ENCODE assay signal across 9 mouse cellular contexts in genomic region chr5:65561125-65561893, GRCm38 (mm10). TPM values are rescaled to one million over a fixed set of nuclear protein-coding genes. Genes with fewer than 3 reads are reported as not detected.
DNase-seq lines count a peak whose midpoint lies in the region; ATAC-seq lines count a peak whose summit lies in the region.
"Had no signal": no experiment of that assay in that cellular context is flagged by ENCODE, and none has a peak within 500 bp of the region (broad histone marks: within the 10 kb centered on the region; RNA-seq: fewer than 3 reads in every experiment).

No protein-coding gene starts in this region.

- DNase-seq in forebrain, embryonic 14.5 days (ENCODE audit: low spot score) = peak; percentile 2
- DNase-seq in forebrain, embryonic 10.5 days (ENCODE audit: extremely low spot score, low spot score) = no peak
- no peak for DNase-seq in liver, embryonic 13.5 days
- DNase-seq in embryonic facial prominence, embryonic 14.5 days (ENCODE audit: low spot score) = peak; percentile 12
- DNase-seq in spleen, adult 18-20 months = no peak
- DNase-seq in layer of hippocampus, postnatal 25 days (ENCODE audit: extremely low spot score in 1 of 2, low spot score in 1 of 2) = no peak
- DNase-seq: B cell, adult 2 months had no signal

- no peaks in the 10 kb centered on the region for H3K36me3 ChIP-seq in forebrain, embryonic 14.5 days (ENCODE audit: control insufficient read depth, insufficient read depth, low read length)
- peaks cover 19% of the 10 kb centered on the region for H3K36me3 ChIP-seq in forebrain, embryonic 10.5 days (replicated peaks)
- H3K36me3 ChIP-seq in liver, embryonic 13.5 days = peaks cover 11% of the 10 kb centered on the region
- H3K36me3 ChIP-seq in liver, embryonic 12.5 days = peaks cover 15% of the 10 kb centered on the region
- peaks cover 5% of the 10 kb centered on the region; the same call in 1 of the 2 replicates for H3K36me3 ChIP-seq in embryonic facial prominence, embryonic 14.5 days (ENCODE audit: control insufficient read depth, insufficient read depth, low read length)
- no peaks in the 10 kb centered on the region for H3K36me3 ChIP-seq in neural tube, embryonic 13.5 days

- no peak overlapping the region for H3K4me3 ChIP-seq in forebrain, embryonic 14.5 days (ENCODE audit: low read depth, low read length)
- H3K4me3 ChIP-seq in forebrain, embryonic 10.5 days = no peak overlapping the region
- no peak overlapping the region for H3K4me3 ChIP-seq in liver, embryonic 13.5 days (replicated peaks)
- no peak overlapping the region for H3K4me3 ChIP-seq in liver, embryonic 12.5 days
- no peak overlapping the region for H3K4me3 ChIP-seq in embryonic facial prominence, embryonic 14.5 days (ENCODE audit: low read depth, low read length)
- H3K4me3 ChIP-seq in neural tube, embryonic 13.5 days = no peak overlapping the region

- no peaks in the 10 kb centered on the region for H3K4me1 ChIP-seq in forebrain, embryonic 14.5 days (ENCODE audit: control insufficient read depth, insufficient read depth, low read length)
- peaks cover 14% of the 10 kb centered on the region for H3K4me1 ChIP-seq in forebrain, embryonic 10.5 days
- H3K4me1 ChIP-seq in liver, embryonic 13.5 days (replicated peaks) = peaks cover 27% of the 10 kb centered on the region
- peaks cover 37% of the 10 kb centered on the region for H3K4me1 ChIP-seq in liver, embryonic 12.5 days
- H3K4me1 ChIP-seq in embryonic facial prominence, embryonic 14.5 days (ENCODE audit: control insufficient read depth, insufficient read depth, low read length) = no peaks in the 10 kb centered on the region
- H3K4me1 ChIP-seq in neural tube, embryonic 13.5 days (replicated peaks) = peaks cover 14% of the 10 kb centered on the region

- 23% methylated on average over 17 of the region's 20 CpGs for WGBS in forebrain, embryonic 14.5 days
- WGBS in forebrain, embryonic 10.5 days = 34% methylated on average over 20 of the region's 20 CpGs
- WGBS in liver, embryonic 13.5 days (ENCODE audit: insufficient replicate concordance) = 56% methylated on average over 18 of the region's 20 CpGs
- 54% methylated on average over 19 of the region's 20 CpGs for WGBS in liver, embryonic 12.5 days (ENCODE audit: insufficient replicate concordance)
- 42% methylated on average over 17 of the region's 20 CpGs for WGBS in embryonic facial prominence, embryonic 14.5 days
- WGBS in neural tube, embryonic 13.5 days = 18% methylated on average over 20 of the region's 20 CpGs

- H3K4me2 ChIP-seq in forebrain, embryonic 14.5 days (ENCODE audit: low read length) = no peak overlapping the region
- no peak overlapping the region for H3K4me2 ChIP-seq in liver, embryonic 13.5 days
- H3K4me2 ChIP-seq in liver, embryonic 12.5 days = no peak overlapping the region
- no peak overlapping the region for H3K4me2 ChIP-seq in embryonic facial prominence, embryonic 14.5 days (ENCODE audit: low read depth, low read length)
- H3K4me2 ChIP-seq in neural tube, embryonic 13.5 days = peak overlapping the region; percentile 14; the same call in 1 of the 2 replicates

- ATAC-seq in forebrain, embryonic 14.5 days = no peak
- ATAC-seq in liver, embryonic 13.5 days (ENCODE audit: low read depth) = peak; percentile 36
- ATAC-seq in liver, embryonic 12.5 days = no peak; the same call in 1 of the 2 replicates
- ATAC-seq in embryonic facial prominence, embryonic 14.5 days (ENCODE audit: low read depth) = no peak
- peak; percentile 74 for ATAC-seq in neural tube, embryonic 13.5 days (ENCODE audit: low read depth)

- no peak overlapping the region for H3K9ac ChIP-seq in forebrain, embryonic 14.5 days (ENCODE audit: low read length)
- H3K9ac ChIP-seq in liver, embryonic 13.5 days = no peak overlapping the region
- no peak overlapping the region for H3K9ac ChIP-seq in liver, embryonic 12.5 days
- no peak overlapping the region for H3K9ac ChIP-seq in embryonic facial prominence, embryonic 14.5 days (ENCODE audit: low read depth, low read length)
- H3K9ac ChIP-seq in neural tube, embryonic 13.5 days = peak overlapping the region; percentile 38; the same call in 1 of the 2 replicates

- no peak overlapping the region for H3K27ac ChIP-seq in forebrain, embryonic 14.5 days (ENCODE audit: low read depth, low read length)
- H3K27ac ChIP-seq in forebrain, embryonic 10.5 days = no peak overlapping the region; the same call in 1 of the 2 replicates
- no peak overlapping the region for H3K27ac ChIP-seq in liver, embryonic 13.5 days
- no peak overlapping the region for H3K27ac ChIP-seq in liver, embryonic 12.5 days
- H3K27ac ChIP-seq in embryonic facial prominence, embryonic 14.5 days (replicated peaks; ENCODE audit: low read depth, low read length) = no peak overlapping the region
- H3K27ac ChIP-seq in neural tube, embryonic 13.5 days (replicated peaks) = no peak overlapping the region; the same call in 1 of the 2 replicates

- H3K9me3 ChIP-seq in forebrain, embryonic 14.5 days (replicated peaks; ENCODE audit: control insufficient read depth, low read length) = no peaks in the 10 kb centered on the region
- H3K9me3 ChIP-seq in forebrain, embryonic 10.5 days = no peaks in the 10 kb centered on the region
- H3K9me3 ChIP-seq in liver, embryonic 13.5 days (replicated peaks) = no peaks in the 10 kb centered on the region
- no peaks in the 10 kb centered on the region for H3K9me3 ChIP-seq in liver, embryonic 12.5 days (replicated peaks)
- H3K9me3 ChIP-seq in embryonic facial prominence, embryonic 14.5 days (ENCODE audit: control insufficient read depth, low read length) = no peaks in the 10 kb centered on the region
- no peaks in the 10 kb centered on the region for H3K9me3 ChIP-seq in neural tube, embryonic 13.5 days

- H3K27me3 ChIP-seq in forebrain, embryonic 14.5 days (replicated peaks; ENCODE audit: control insufficient read depth, insufficient read depth, low read length) = no peaks in the 10 kb centered on the region
- H3K27me3 ChIP-seq in forebrain, embryonic 10.5 days (ENCODE audit: poor library complexity, severe bottlenecking) = no peaks in the 10 kb centered on the region
- H3K27me3 ChIP-seq in liver, embryonic 13.5 days = no peaks in the 10 kb centered on the region
- no peaks in the 10 kb centered on the region for H3K27me3 ChIP-seq in liver, embryonic 12.5 days (replicated peaks)
- H3K27me3 ChIP-seq in embryonic facial prominence, embryonic 14.5 days (replicated peaks; ENCODE audit: control insufficient read depth, insufficient read depth, low read length) = no peaks in the 10 kb centered on the region
- H3K27me3 ChIP-seq in neural tube, embryonic 13.5 days = no peaks in the 10 kb centered on the region

RNA-seq across cellular contexts. Expression of gene Ube2k, which starts 24.3 kb away (rescaled TPM):
- 154 and 165 TPM in 2 replicates for polyA plus RNA-seq in forebrain, embryonic 14.5 days (2014; fragmentation: Nextera tagmentation; extraction: Ambion mirVana)
- 200 and 207 TPM in 2 replicates for polyA plus RNA-seq in forebrain, embryonic 10.5 days (2016; fragmentation: Nextera tagmentation; extraction: Ambion mirVana)
- polyA plus RNA-seq in liver, embryonic 13.5 days (2015; fragmentation: Nextera tagmentation; extraction: Ambion mirVana) = 116 and 132 TPM in 2 replicates
- 136 and 137 TPM in 2 replicates for polyA plus RNA-seq in liver, embryonic 12.5 days (2016; fragmentation: Nextera tagmentation; extraction: Ambion mirVana)
- 122 and 130 TPM in 2 replicates for polyA plus RNA-seq in embryonic facial prominence, embryonic 14.5 days (2014; fragmentation: Nextera tagmentation; extraction: Ambion mirVana)
- 204 and 218 TPM in 2 replicates for polyA plus RNA-seq in neural tube, embryonic 13.5 days (2015; fragmentation: Nextera tagmentation; extraction: Ambion mirVana)
- total RNA-seq in layer of hippocampus, postnatal 25 days (2021) = 100 to 1,000 TPM; 130 to 134 TPM

RNA-seq across cellular contexts. Expression of gene Smim14, which starts 24.3 kb away (rescaled TPM):
- polyA plus RNA-seq in forebrain, embryonic 14.5 days (2014; fragmentation: Nextera tagmentation; extraction: Ambion mirVana) = 199 and 205 TPM in 2 replicates
- polyA plus RNA-seq in forebrain, embryonic 10.5 days (2016; fragmentation: Nextera tagmentation; extraction: Ambion mirVana) = 50.2 and 50.8 TPM in 2 replicates
- 34.9 and 39.6 TPM in 2 replicates for polyA plus RNA-seq in liver, embryonic 13.5 days (2015; fragmentation: Nextera tagmentation; extraction: Ambion mirVana)
- 45.5 and 47.4 TPM in 2 replicates for polyA plus RNA-seq in liver, embryonic 12.5 days (2016; fragmentation: Nextera tagmentation; extraction: Ambion mirVana)
- polyA plus RNA-seq in embryonic facial prominence, embryonic 14.5 days (2014; fragmentation: Nextera tagmentation; extraction: Ambion mirVana) = 144 and 146 TPM in 2 replicates
- polyA plus RNA-seq in neural tube, embryonic 13.5 days (2015; fragmentation: Nextera tagmentation; extraction: Ambion mirVana) = 185 and 191 TPM in 2 replicates
- total RNA-seq in layer of hippocampus, postnatal 25 days (2021) = 100 to 1,000 TPM; 158 to 162 TPM

Comparison
In these comparisons a context has a peak if more than half of its experiments do, and no peak if none do; other contexts are left out.
1. ATAC-seq: peak in liver, embryonic 13.5 days (single experiment) and neural tube, embryonic 13.5 days (single experiment); none in forebrain, embryonic 14.5 days (single experiment), liver, embryonic 12.5 days (single experiment) and embryonic facial prominence, embryonic 14.5 days (single experiment).
2. DNase-seq: peak in forebrain, embryonic 14.5 days (single experiment) and embryonic facial prominence, embryonic 14.5 days (single experiment); none in forebrain, embryonic 10.5 days (single experiment), liver, embryonic 13.5 days (single experiment), spleen, adult 18-20 months (0 of 2) and layer of hippocampus, postnatal 25 days (0 of 2).